Mouse (Mus musculus): ENCODE results near the gene Gstcd. TPM values are rescaled to one million over a fixed set of nuclear protein-coding genes. Genes with fewer than 3 reads are reported as not detected.

Gene Gstcd
- 8.4 and 9.0 TPM in 2 replicates for polyA plus RNA-seq (2014; fragmentation: Nextera tagmentation; extraction: Ambion mirVana)

- ATAC-seq (replicated peaks; ENCODE audit: low FRiP score) (peak; percentile 95), DNase-seq (ENCODE audit: low spot score) (peak; percentile 90)
- Histone ChIP-seq H3K9me3 (ENCODE audit: control insufficient read depth, low read length) (no peaks in the 10 kb centered on the region), H3K27me3 (replicated peaks; ENCODE audit: control insufficient read depth, insufficient read depth, low read length) (no peaks in the 10 kb centered on the region), H3K27ac (ENCODE audit: low read depth, low read length) (peak within 1 kb of the TSS; percentile 94), H3K4me3 (ENCODE audit: low read depth, low read length) (peak within 1 kb of the TSS; percentile 90), H3K36me3 (ENCODE audit: control insufficient read depth, insufficient read depth, low read length) (no peaks in the 10 kb centered on the region), H3K4me1 (replicated peaks; ENCODE audit: control insufficient read depth, insufficient read depth, low read length) (peaks cover 8% of the 10 kb centered on the region), H3K9ac (ENCODE audit: low read depth, low read length) (peak within 1 kb of the TSS; percentile 99), H3K4me2 (peak within 1 kb of the TSS; percentile 67)
- under 1% methylated on average over 53 of the region's 53 CpGs for WGBS
Observed at GRCm38 (mm10) chr3:133091664-133092273, at the start of gene Gstcd, which contains the start of gene Ints12. Gene Gstcd (minus strand): TSS chr3:133092033. Gene Ints12 (plus strand): TSS chr3:133091840.

- Histone ChIP-seq H3K4me3 (ENCODE audit: low read depth, low read length) (no peak overlapping the region), H3K9me3 (ENCODE audit: control insufficient read depth, low read length) (no peaks in the 10 kb centered on the region), H3K36me3 (ENCODE audit: control insufficient read depth, insufficient read depth, low read length) (no peaks in the 10 kb centered on the region), H3K27ac (ENCODE audit: low read depth, low read length) (no peak overlapping the region), H3K4me1 (replicated peaks; ENCODE audit: control insufficient read depth, insufficient read depth, low read length) (no peaks in the 10 kb centered on the region), H3K27me3 (replicated peaks; ENCODE audit: control insufficient read depth, insufficient read depth, low read length) (no peaks in the 10 kb centered on the region), H3K9ac (ENCODE audit: low read depth, low read length) (no peak overlapping the region), H3K4me2 (no peak overlapping the region)
- WGBS = 79% methylated on average over 8 of the region's 8 CpGs
- ATAC-seq (replicated peaks; ENCODE audit: low FRiP score) (no peak), DNase-seq (ENCODE audit: low spot score) (no peak)
Observed at GRCm38 (mm10) chr3:133132611-133133010, 40.8 kb upstream of the Gstcd start.

GRCm38 (mm10) chr3:133131372-133131771 is 39.5 kb upstream of the Gstcd start:
- 90% methylated on average over 5 of the region's 5 CpGs for WGBS
- H3K4me2 ChIP-seq = no peak overlapping the region
- no peaks in the 10 kb centered on the region for H3K27me3 ChIP-seq (replicated peaks; ENCODE audit: control insufficient read depth, insufficient read depth, low read length)
- H3K36me3 ChIP-seq (ENCODE audit: control insufficient read depth, insufficient read depth, low read length) = no peaks in the 10 kb centered on the region
- H3K9ac ChIP-seq (ENCODE audit: low read depth, low read length) = no peak overlapping the region
- no peak overlapping the region for H3K27ac ChIP-seq (ENCODE audit: low read depth, low read length)
- H3K4me3 ChIP-seq (ENCODE audit: low read depth, low read length) = no peak overlapping the region
- no peaks in the 10 kb centered on the region for H3K9me3 ChIP-seq (ENCODE audit: control insufficient read depth, low read length)
- DNase-seq (ENCODE audit: low spot score) (no peak), ATAC-seq (replicated peaks; ENCODE audit: low FRiP score) (no peak)
- no peaks in the 10 kb centered on the region for H3K4me1 ChIP-seq (replicated peaks; ENCODE audit: control insufficient read depth, insufficient read depth, low read length)

GRCm38 (mm10) chr3:133113281-133113680 is 21.4 kb upstream of the Gstcd start:
- H3K27me3 ChIP-seq (replicated peaks; ENCODE audit: control insufficient read depth, insufficient read depth, low read length) = no peaks in the 10 kb centered on the region
- WGBS = 60% methylated on average over 1 of the region's 1 CpGs
- peaks cover 3% of the 10 kb centered on the region; the same call in 1 of the 2 replicates for H3K36me3 ChIP-seq (ENCODE audit: control insufficient read depth, insufficient read depth, low read length)
- H3K4me3 ChIP-seq (ENCODE audit: low read depth, low read length) = no peak overlapping the region
- no peak overlapping the region for H3K27ac ChIP-seq (ENCODE audit: low read depth, low read length)
- no peak overlapping the region for H3K4me2 ChIP-seq
- DNase-seq (ENCODE audit: low spot score) (no peak), ATAC-seq (replicated peaks; ENCODE audit: low FRiP score) (no peak)
- no peaks in the 10 kb centered on the region for H3K9me3 ChIP-seq (ENCODE audit: control insufficient read depth, low read length)
- no peak overlapping the region for H3K9ac ChIP-seq (ENCODE audit: low read depth, low read length)
- no peaks in the 10 kb centered on the region for H3K4me1 ChIP-seq (replicated peaks; ENCODE audit: control insufficient read depth, insufficient read depth, low read length)

GRCm38 (mm10) chr3:133111741-133112140 is 19.9 kb upstream of the Gstcd start:
- H3K4me2 ChIP-seq = no peak overlapping the region
- H3K36me3 ChIP-seq (ENCODE audit: control insufficient read depth, insufficient read depth, low read length) = peaks cover 3% of the 10 kb centered on the region; the same call in 1 of the 2 replicates
- no peaks in the 10 kb centered on the region for H3K9me3 ChIP-seq (ENCODE audit: control insufficient read depth, low read length)
- no peaks in the 10 kb centered on the region for H3K27me3 ChIP-seq (replicated peaks; ENCODE audit: control insufficient read depth, insufficient read depth, low read length)
- DNase-seq (ENCODE audit: low spot score) = no peak
- no peak overlapping the region for H3K4me3 ChIP-seq (ENCODE audit: low read depth, low read length)
- H3K27ac ChIP-seq (ENCODE audit: low read depth, low read length) = no peak overlapping the region
- no peak; the same call in 1 of the 2 replicates for ATAC-seq (replicated peaks; ENCODE audit: low FRiP score)
- 36% methylated on average over 2 of the region's 2 CpGs for WGBS
- H3K9ac ChIP-seq (ENCODE audit: low read depth, low read length) = no peak overlapping the region
- no peaks in the 10 kb centered on the region for H3K4me1 ChIP-seq (replicated peaks; ENCODE audit: control insufficient read depth, insufficient read depth, low read length)

GRCm38 (mm10) chr3:133109844-133110243 is 18.0 kb upstream of the Gstcd start:
- H3K9me3 ChIP-seq (ENCODE audit: control insufficient read depth, low read length) = no peaks in the 10 kb centered on the region
- no peak for DNase-seq (ENCODE audit: low spot score)
- no peak overlapping the region for H3K9ac ChIP-seq (ENCODE audit: low read depth, low read length)
- peaks cover 10% of the 10 kb centered on the region; the same call in 1 of the 2 replicates for H3K36me3 ChIP-seq (ENCODE audit: control insufficient read depth, insufficient read depth, low read length)
- no peak overlapping the region for H3K4me2 ChIP-seq
- no peak for ATAC-seq (replicated peaks; ENCODE audit: low FRiP score)
- no peaks in the 10 kb centered on the region for H3K27me3 ChIP-seq (replicated peaks; ENCODE audit: control insufficient read depth, insufficient read depth, low read length)
- H3K4me1 ChIP-seq (replicated peaks; ENCODE audit: control insufficient read depth, insufficient read depth, low read length) = no peaks in the 10 kb centered on the region
- no peak overlapping the region for H3K4me3 ChIP-seq (ENCODE audit: low read depth, low read length)
- no peak overlapping the region for H3K27ac ChIP-seq (ENCODE audit: low read depth, low read length)
- 85% methylated on average over 4 of the region's 4 CpGs for WGBS

GRCm38 (mm10) chr3:133108731-133109130 is 16.9 kb upstream of the Gstcd start:
- no peaks in the 10 kb centered on the region for H3K27me3 ChIP-seq (replicated peaks; ENCODE audit: control insufficient read depth, insufficient read depth, low read length)
- no peak overlapping the region for H3K4me3 ChIP-seq (ENCODE audit: low read depth, low read length)
- H3K9ac ChIP-seq (ENCODE audit: low read depth, low read length) = no peak overlapping the region
- no peak overlapping the region for H3K4me2 ChIP-seq
- 92% methylated on average over 4 of the region's 4 CpGs for WGBS
- DNase-seq (ENCODE audit: low spot score) = no peak
- no peak for ATAC-seq (replicated peaks; ENCODE audit: low FRiP score)
- H3K9me3 ChIP-seq (ENCODE audit: control insufficient read depth, low read length) = no peaks in the 10 kb centered on the region
- peaks cover 13% of the 10 kb centered on the region for H3K36me3 ChIP-seq (ENCODE audit: control insufficient read depth, insufficient read depth, low read length)
- no peak overlapping the region for H3K27ac ChIP-seq (ENCODE audit: low read depth, low read length)
- no peaks in the 10 kb centered on the region for H3K4me1 ChIP-seq (replicated peaks; ENCODE audit: control insufficient read depth, insufficient read depth, low read length)

GRCm38 (mm10) chr3:133104436-133104835 is 12.6 kb upstream of the Gstcd start:
- Histone ChIP-seq H3K27me3 (replicated peaks; ENCODE audit: control insufficient read depth, insufficient read depth, low read length) (no peaks in the 10 kb centered on the region), H3K9me3 (ENCODE audit: control insufficient read depth, low read length) (no peaks in the 10 kb centered on the region), H3K4me1 (replicated peaks; ENCODE audit: control insufficient read depth, insufficient read depth, low read length) (no peaks in the 10 kb centered on the region), H3K36me3 (ENCODE audit: control insufficient read depth, insufficient read depth, low read length) (peaks cover 17% of the 10 kb centered on the region), H3K27ac (ENCODE audit: low read depth, low read length) (no peak overlapping the region), H3K9ac (ENCODE audit: low read depth, low read length) (no peak overlapping the region), H3K4me2 (no peak overlapping the region), H3K4me3 (ENCODE audit: low read depth, low read length) (no peak overlapping the region)
- DNase-seq (ENCODE audit: low spot score) (no peak), ATAC-seq (replicated peaks; ENCODE audit: low FRiP score) (no peak)
- 93% methylated on average over 3 of the region's 3 CpGs for WGBS

GRCm38 (mm10) chr3:133103768-133104167 is 11.9 kb upstream of the Gstcd start:
- H3K27ac ChIP-seq (ENCODE audit: low read depth, low read length) = no peak overlapping the region
- H3K4me2 ChIP-seq = no peak overlapping the region
- WGBS = 85% methylated on average over 3 of the region's 3 CpGs
- no peak overlapping the region for H3K4me3 ChIP-seq (ENCODE audit: low read depth, low read length)
- peaks cover 15% of the 10 kb centered on the region for H3K36me3 ChIP-seq (ENCODE audit: control insufficient read depth, insufficient read depth, low read length)
- no peaks in the 10 kb centered on the region for H3K9me3 ChIP-seq (ENCODE audit: control insufficient read depth, low read length)
- DNase-seq (ENCODE audit: low spot score) (no peak), ATAC-seq (replicated peaks; ENCODE audit: low FRiP score) (no peak)
- no peak overlapping the region for H3K9ac ChIP-seq (ENCODE audit: low read depth, low read length)
- H3K4me1 ChIP-seq (replicated peaks; ENCODE audit: control insufficient read depth, insufficient read depth, low read length) = no peaks in the 10 kb centered on the region
- H3K27me3 ChIP-seq (replicated peaks; ENCODE audit: control insufficient read depth, insufficient read depth, low read length) = no peaks in the 10 kb centered on the region

All from liver, embryonic 11.5 days (tissue).